Mouse (Mus musculus): ENCODE data around the gene Bach2. TPM values are rescaled to one million over a fixed set of nuclear protein-coding genes. Genes with fewer than 3 reads are reported as not detected.

Gene Bach2
- polyA plus RNA-seq, 1 experiment from 2014 or later = 7.3 TPM

DNA sequence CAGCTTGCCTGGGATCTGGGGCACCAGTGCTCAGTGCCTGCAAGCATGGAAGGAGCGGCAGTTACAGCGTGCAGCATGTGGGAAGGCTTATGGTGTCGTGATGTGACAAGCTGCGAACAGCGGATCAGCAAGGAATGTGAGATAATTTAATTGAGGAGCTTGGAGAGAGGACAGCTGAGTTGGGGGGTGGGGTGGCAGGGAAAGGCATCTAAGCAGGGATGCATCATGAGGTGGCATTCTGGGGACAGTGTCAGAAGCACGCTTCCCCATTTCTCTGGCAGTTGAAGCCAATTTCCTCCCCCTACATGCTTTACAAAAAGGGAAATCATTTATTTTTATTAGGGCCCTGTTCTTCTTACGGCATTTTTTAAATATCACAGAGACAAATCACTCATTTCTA is 134.5 kb downstream of the Bach2 start:
- Histone ChIP-seq H3K36me3 (ENCODE audit: control insufficient read depth, insufficient read depth, low read length) (no peaks in the 10 kb centered on the region), H3K4me1 (ENCODE audit: control insufficient read depth, insufficient read depth, low read length) (peaks cover 48% of the 10 kb centered on the region), H3K4me2 (ENCODE audit: low read depth, low read length) (no peak overlapping the region), H3K9me3 (ENCODE audit: control insufficient read depth, low read length) (no peaks in the 10 kb centered on the region), H3K4me3 (ENCODE audit: low read depth, low read length) (no peak overlapping the region), H3K27me3 (replicated peaks; ENCODE audit: control insufficient read depth, insufficient read depth, low read length) (no peaks in the 10 kb centered on the region), H3K27ac (replicated peaks; ENCODE audit: low read depth, low read length) (peak overlapping the region; percentile 18; the same call in 1 of the 2 replicates), H3K9ac (ENCODE audit: low read depth, low read length) (no peak overlapping the region)
- DNase-seq (ENCODE audit: low spot score) = peak; percentile 81
- 23% methylated on average over 7 of the region's 7 CpGs for WGBS
- ATAC-seq (ENCODE audit: low read depth) = peak; percentile 75

DNA sequence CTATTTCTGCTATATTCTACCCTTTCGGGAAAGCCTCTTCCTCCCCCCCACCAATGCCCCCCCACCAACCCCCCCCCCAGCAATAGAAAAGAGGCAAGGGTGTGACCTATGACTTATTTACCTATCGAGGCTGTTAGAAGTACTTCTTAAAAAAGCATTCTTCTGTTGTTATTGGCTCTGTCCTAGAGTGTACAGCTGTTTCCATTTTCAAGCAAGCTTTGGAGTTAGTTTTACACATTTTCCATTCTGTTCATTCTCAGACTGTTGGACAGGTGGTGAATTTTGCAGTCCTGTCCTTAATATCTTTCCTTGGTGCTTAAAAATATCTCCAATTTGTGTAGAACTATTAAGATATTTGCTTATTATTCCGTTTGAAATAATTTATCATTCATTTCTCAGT is 134.9 kb downstream of the Bach2 start:
- Histone ChIP-seq H3K9me3 (ENCODE audit: control insufficient read depth, low read length) (no peaks in the 10 kb centered on the region), H3K9ac (ENCODE audit: low read depth, low read length) (no peak overlapping the region), H3K36me3 (ENCODE audit: control insufficient read depth, insufficient read depth, low read length) (no peaks in the 10 kb centered on the region), H3K27ac (replicated peaks; ENCODE audit: low read depth, low read length) (0 out of 2 replicates have a peak overlapping the region, but pooled peaks have one; percentile 18), H3K4me1 (ENCODE audit: control insufficient read depth, insufficient read depth, low read length) (peaks cover 43% of the 10 kb centered on the region), H3K4me3 (ENCODE audit: low read depth, low read length) (no peak overlapping the region), H3K27me3 (replicated peaks; ENCODE audit: control insufficient read depth, insufficient read depth, low read length) (no peaks in the 10 kb centered on the region), H3K4me2 (ENCODE audit: low read depth, low read length) (no peak overlapping the region)
- peak; percentile 56; the same call in 1 of the 2 replicates for ATAC-seq (ENCODE audit: low read depth)
- no peak for DNase-seq (ENCODE audit: low spot score)
- WGBS = 39% methylated on average over 3 of the region's 3 CpGs

DNA sequence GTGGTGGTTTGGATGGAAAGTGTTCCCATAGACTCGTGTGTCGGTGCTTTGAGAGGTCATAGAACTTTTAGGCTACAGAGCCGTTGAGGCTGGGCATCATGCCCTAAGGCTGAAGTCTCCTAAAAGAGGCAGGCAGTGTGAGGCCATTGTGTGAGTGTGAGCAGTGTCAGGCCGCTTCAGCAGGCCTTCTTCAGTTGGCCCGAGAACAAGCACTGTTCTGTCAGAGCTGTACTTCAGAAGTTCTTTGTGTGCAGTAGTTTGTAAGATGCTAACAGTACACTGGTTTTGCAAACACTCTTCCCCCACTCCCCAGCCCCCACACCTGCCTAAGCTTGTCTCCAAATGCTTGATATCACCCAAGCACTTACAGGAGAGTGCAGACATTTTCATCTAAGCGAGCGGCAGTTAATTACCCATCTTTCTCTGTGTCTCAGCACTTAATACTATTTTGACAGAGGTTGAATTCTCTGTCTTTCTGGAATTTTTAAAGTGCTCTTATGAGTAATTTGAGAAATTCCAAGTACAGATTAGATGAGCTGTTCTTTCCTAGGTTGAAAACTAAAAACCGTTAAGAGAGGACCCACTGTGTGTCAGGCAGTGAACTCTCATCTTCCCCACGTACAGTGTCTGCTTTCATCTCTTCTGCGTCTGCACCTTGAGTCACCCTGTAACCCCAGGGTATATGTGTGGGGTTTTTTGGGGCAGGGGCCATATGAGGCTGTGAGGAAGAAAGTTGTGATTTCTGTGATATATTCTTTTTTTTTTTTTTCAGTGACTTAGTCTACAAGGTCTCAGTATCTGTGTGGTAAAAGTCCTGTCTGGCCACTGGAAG is 136.4 kb downstream of the Bach2 start:
- DNase-seq (ENCODE audit: low spot score) (no peak), ATAC-seq (ENCODE audit: low read depth) (no peak)
- no peak overlapping the region for H3K4me2 ChIP-seq (ENCODE audit: low read depth, low read length)
- no peaks in the 10 kb centered on the region for H3K9me3 ChIP-seq (ENCODE audit: control insufficient read depth, low read length)
- no peak overlapping the region for H3K4me3 ChIP-seq (ENCODE audit: low read depth, low read length)
- 53% methylated on average over 10 of the region's 10 CpGs for WGBS
- no peaks in the 10 kb centered on the region for H3K36me3 ChIP-seq (ENCODE audit: control insufficient read depth, insufficient read depth, low read length)
- H3K4me1 ChIP-seq (ENCODE audit: control insufficient read depth, insufficient read depth, low read length) = peaks cover 34% of the 10 kb centered on the region
- H3K9ac ChIP-seq (ENCODE audit: low read depth, low read length) = no peak overlapping the region
- H3K27ac ChIP-seq (replicated peaks; ENCODE audit: low read depth, low read length) = no peak overlapping the region; the same call in 1 of the 2 replicates
- H3K27me3 ChIP-seq (replicated peaks; ENCODE audit: control insufficient read depth, insufficient read depth, low read length) = no peaks in the 10 kb centered on the region

DNA sequence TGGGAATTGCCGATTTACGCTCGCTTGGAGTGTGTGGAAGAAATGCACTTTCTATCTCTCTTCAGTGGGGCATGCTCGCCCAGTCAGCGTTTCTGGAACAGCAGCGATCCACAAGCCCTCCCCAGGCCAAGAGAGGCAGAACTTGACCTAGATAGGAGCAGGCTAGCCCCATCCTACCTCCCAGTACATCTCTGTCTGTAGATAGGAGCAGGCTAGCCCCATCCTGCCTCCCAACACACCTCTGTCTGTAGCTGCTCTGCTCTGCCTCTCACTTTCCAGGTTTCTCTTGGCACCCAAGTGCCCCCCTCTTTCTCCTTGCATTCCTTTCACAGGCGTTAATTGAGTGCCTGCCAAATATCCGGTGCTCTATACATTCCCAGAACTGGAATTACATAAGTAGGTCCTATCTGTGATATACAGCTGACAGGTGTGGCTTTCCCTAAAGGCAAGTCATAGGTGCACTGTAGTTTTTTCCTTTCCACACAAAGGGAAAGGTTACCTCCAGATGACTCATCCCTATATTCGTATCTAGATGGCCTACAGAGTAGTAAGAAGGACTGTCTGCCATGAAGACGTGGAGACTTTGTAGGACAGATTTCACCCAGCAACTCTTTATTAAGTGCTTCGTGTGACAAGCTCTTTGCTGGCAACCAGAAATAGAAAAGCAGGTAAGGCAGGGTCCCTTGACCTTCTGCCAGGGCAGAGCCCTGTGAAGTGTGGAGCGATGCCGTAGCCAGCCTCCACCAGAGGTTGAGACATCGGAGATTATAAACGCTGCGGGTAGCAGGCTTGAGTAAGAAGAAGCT is 137.3 kb downstream of the Bach2 start:
- no peak overlapping the region for H3K4me3 ChIP-seq (ENCODE audit: low read depth, low read length)
- H3K27ac ChIP-seq (replicated peaks; ENCODE audit: low read depth, low read length) = no peak overlapping the region
- DNase-seq (ENCODE audit: low spot score) (no peak), ATAC-seq (ENCODE audit: low read depth) (0 out of 2 replicates have a peak, but pooled peaks have one; percentile 13)
- H3K9me3 ChIP-seq (ENCODE audit: control insufficient read depth, low read length) = no peaks in the 10 kb centered on the region
- H3K36me3 ChIP-seq (ENCODE audit: control insufficient read depth, insufficient read depth, low read length) = no peaks in the 10 kb centered on the region
- H3K4me2 ChIP-seq (ENCODE audit: low read depth, low read length) = no peak overlapping the region
- H3K27me3 ChIP-seq (replicated peaks; ENCODE audit: control insufficient read depth, insufficient read depth, low read length) = no peaks in the 10 kb centered on the region
- H3K4me1 ChIP-seq (ENCODE audit: control insufficient read depth, insufficient read depth, low read length) = peaks cover 34% of the 10 kb centered on the region
- 77% methylated on average over 16 of the region's 16 CpGs for WGBS
- H3K9ac ChIP-seq (ENCODE audit: low read depth, low read length) = no peak overlapping the region

DNA sequence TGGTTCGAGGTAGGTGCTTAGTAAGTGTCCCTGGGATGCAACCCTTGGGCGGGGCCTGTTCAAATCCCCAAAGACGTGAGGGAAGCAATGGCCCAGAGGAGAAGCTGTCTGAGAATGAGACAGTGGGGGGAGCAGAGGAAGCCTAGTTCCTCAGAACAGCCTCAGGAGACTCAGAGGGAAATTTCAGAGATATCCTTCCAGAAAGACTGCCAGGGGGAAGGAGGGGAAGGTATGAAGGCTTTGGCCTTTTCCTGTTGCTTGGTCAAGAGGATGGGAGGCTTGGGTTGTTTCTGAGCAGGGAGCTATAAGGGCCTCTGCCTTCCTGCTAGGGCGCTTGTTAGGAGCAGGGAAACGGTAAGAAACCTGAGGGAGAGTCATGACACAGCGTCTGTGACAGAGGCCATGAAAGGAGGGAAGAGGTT is 137.9 kb downstream of the Bach2 start:
- H3K36me3 ChIP-seq (ENCODE audit: control insufficient read depth, insufficient read depth, low read length) = no peaks in the 10 kb centered on the region
- H3K9me3 ChIP-seq (ENCODE audit: control insufficient read depth, low read length) = no peaks in the 10 kb centered on the region
- DNase-seq (ENCODE audit: low spot score) = no peak
- H3K27ac ChIP-seq (replicated peaks; ENCODE audit: low read depth, low read length) = no peak overlapping the region
- H3K9ac ChIP-seq (ENCODE audit: low read depth, low read length) = no peak overlapping the region
- H3K27me3 ChIP-seq (replicated peaks; ENCODE audit: control insufficient read depth, insufficient read depth, low read length) = no peaks in the 10 kb centered on the region
- H3K4me3 ChIP-seq (ENCODE audit: low read depth, low read length) = no peak overlapping the region
- H3K4me2 ChIP-seq (ENCODE audit: low read depth, low read length) = no peak overlapping the region
- 67% methylated on average over 6 of the region's 6 CpGs for WGBS
- peaks cover 36% of the 10 kb centered on the region for H3K4me1 ChIP-seq (ENCODE audit: control insufficient read depth, insufficient read depth, low read length)
- ATAC-seq (ENCODE audit: low read depth) = no peak

GRCm38 (mm10) chr4:32379140-32379539 is 140.5 kb downstream of the Bach2 start:
- H3K36me3 ChIP-seq (ENCODE audit: control insufficient read depth, insufficient read depth, low read length) = no peaks in the 10 kb centered on the region
- H3K27me3 ChIP-seq (replicated peaks; ENCODE audit: control insufficient read depth, insufficient read depth, low read length) = no peaks in the 10 kb centered on the region
- DNase-seq (ENCODE audit: low spot score) (no peak), ATAC-seq (ENCODE audit: low read depth) (no peak)
- H3K9ac ChIP-seq (ENCODE audit: low read depth, low read length) = no peak overlapping the region
- WGBS = 83% methylated on average over 7 of the region's 7 CpGs
- H3K4me3 ChIP-seq (ENCODE audit: low read depth, low read length) = no peak overlapping the region
- no peak overlapping the region for H3K4me2 ChIP-seq (ENCODE audit: low read depth, low read length)
- no peak overlapping the region for H3K27ac ChIP-seq (replicated peaks; ENCODE audit: low read depth, low read length)
- peaks cover 25% of the 10 kb centered on the region for H3K4me1 ChIP-seq (ENCODE audit: control insufficient read depth, insufficient read depth, low read length)
- H3K9me3 ChIP-seq (ENCODE audit: control insufficient read depth, low read length) = no peaks in the 10 kb centered on the region

GRCm38 (mm10) chr4:32381666-32382381 is 143.2 kb downstream of the Bach2 start:
- no peak for ATAC-seq (ENCODE audit: low read depth)
- no peak overlapping the region for H3K27ac ChIP-seq (replicated peaks; ENCODE audit: low read depth, low read length)
- H3K27me3 ChIP-seq (replicated peaks; ENCODE audit: control insufficient read depth, insufficient read depth, low read length) = no peaks in the 10 kb centered on the region
- WGBS = 75% methylated on average over 16 of the region's 16 CpGs
- no peak overlapping the region for H3K9ac ChIP-seq (ENCODE audit: low read depth, low read length)
- DNase-seq (ENCODE audit: low spot score) = no peak
- H3K9me3 ChIP-seq (ENCODE audit: control insufficient read depth, low read length) = no peaks in the 10 kb centered on the region
- H3K4me2 ChIP-seq (ENCODE audit: low read depth, low read length) = no peak overlapping the region
- H3K4me3 ChIP-seq (ENCODE audit: low read depth, low read length) = no peak overlapping the region
- no peaks in the 10 kb centered on the region for H3K36me3 ChIP-seq (ENCODE audit: control insufficient read depth, insufficient read depth, low read length)
- H3K4me1 ChIP-seq (ENCODE audit: control insufficient read depth, insufficient read depth, low read length) = peaks cover 15% of the 10 kb centered on the region

DNA sequence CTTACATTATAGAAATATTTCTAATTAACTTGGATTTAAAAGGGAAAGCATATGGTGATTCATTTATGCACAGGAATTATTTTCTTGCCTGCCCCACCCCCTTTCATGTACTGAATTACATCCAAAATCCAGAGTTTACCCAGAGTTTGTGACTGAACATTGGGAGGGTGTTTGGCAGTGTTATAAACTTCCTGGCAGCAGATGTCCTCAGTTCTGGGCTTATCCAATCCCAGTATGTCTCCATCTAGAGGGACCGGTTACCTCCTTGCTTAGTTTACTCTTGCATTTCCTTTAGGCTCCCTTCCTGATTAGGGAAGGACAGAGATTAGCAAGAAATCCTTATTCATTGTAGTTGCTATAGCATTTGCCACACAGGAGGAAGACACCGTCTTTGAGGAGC is 146.5 kb downstream of the Bach2 start:
- H3K4me3 ChIP-seq (ENCODE audit: low read depth, low read length) = no peak overlapping the region
- no peak overlapping the region for H3K9ac ChIP-seq (ENCODE audit: low read depth, low read length)
- ATAC-seq (ENCODE audit: low read depth) = no peak
- no peak overlapping the region for H3K27ac ChIP-seq (replicated peaks; ENCODE audit: low read depth, low read length)
- no peak overlapping the region for H3K4me2 ChIP-seq (ENCODE audit: low read depth, low read length)
- H3K27me3 ChIP-seq (replicated peaks; ENCODE audit: control insufficient read depth, insufficient read depth, low read length) = no peaks in the 10 kb centered on the region
- no peaks in the 10 kb centered on the region for H3K9me3 ChIP-seq (ENCODE audit: control insufficient read depth, low read length)
- no peak for DNase-seq (ENCODE audit: low spot score)
- H3K4me1 ChIP-seq (ENCODE audit: control insufficient read depth, insufficient read depth, low read length) = peaks cover 37% of the 10 kb centered on the region
- H3K36me3 ChIP-seq (ENCODE audit: control insufficient read depth, insufficient read depth, low read length) = no peaks in the 10 kb centered on the region
- WGBS = 84% methylated on average over 2 of the region's 2 CpGs
